Mouse (Mus musculus): ENCODE measurements around the gene Pls1.
A peak's percentile ranks its signal among the peaks of the same experiment; 100 is the strongest.

Pls1 gene

GRCm38 (mm10) chr9:95805449-95805848, 39.7 kb downstream of the Pls1 start:
- no peak for DNase-seq (ENCODE audit: low read depth in 2 of 2, low spot score in 2 of 2)

- no peak for DNase-seq (ENCODE audit: low read depth in 2 of 2, low spot score in 2 of 2)
Measured at GRCm38 (mm10) chr9:95803783-95804182, 41.3 kb downstream of the Pls1 start.

DNA sequence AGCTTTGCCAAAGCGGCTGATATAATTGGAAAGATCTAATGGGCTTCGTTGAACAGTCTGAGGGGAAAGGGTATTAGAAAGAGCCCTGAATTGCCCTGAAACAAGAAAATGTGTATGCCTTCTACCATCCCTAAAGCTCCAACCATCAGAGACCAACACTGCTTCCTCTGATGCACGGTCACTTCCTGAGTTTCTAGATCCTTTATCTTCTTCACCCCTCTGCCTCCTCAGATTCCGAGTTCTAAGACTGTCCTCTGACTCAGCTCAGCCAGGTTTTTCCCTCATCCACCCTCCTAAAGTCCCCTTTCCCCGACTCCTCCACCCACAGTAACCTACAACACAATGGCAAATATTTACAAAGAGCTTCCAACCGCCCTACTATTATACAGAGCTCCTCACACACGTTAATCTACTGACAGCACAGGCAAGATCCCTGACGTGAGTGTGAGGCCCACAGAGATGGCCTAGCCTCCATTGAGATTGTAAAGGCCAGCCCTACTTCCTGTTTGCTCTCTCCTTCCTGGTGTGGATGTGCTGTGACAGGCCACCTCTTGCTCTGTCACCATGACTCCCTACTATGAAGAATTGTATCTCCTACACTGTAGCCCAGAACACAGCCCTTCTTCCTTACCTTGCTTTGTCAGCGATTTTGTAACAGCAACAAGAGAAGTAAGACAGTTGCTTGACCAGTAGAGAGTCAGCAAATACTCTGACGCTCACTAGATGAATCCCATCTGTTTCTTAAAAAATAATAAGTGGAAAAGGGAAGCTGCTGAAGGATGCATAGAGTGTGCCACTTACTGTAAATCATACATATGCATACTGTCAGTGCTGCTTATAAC, 43.3 kb downstream of the Pls1 start:
- no peak for DNase-seq (ENCODE audit: low read depth in 2 of 2, low spot score in 2 of 2)

DNA sequence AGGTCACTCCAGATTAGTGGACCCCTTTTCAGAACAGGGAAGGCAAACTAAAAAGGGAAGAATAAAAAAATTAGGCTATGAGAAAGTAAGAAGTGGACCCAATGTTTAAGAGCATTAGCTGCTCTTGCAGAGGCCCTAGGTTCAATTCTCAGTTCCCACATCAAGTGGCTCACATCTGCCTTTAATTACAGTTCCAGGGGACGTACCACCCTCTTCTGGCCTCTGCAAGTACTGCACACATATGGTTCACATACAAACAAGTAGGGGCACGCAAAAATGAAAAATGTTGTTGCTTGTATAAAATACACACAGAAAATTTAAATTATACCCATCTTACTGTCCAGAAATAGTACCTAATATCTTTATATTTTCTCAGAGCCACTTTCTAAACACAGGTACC, 48.8 kb downstream of the Pls1 start:
- DNase-seq (ENCODE audit: low read depth in 2 of 2, low spot score in 2 of 2) = no peak

- DNase-seq (ENCODE audit: low read depth in 2 of 2, low spot score in 2 of 2) = no peak
Measured at GRCm38 (mm10) chr9:95795844-95796243, 49.3 kb downstream of the Pls1 start.

GRCm38 (mm10) chr9:95795077-95795784, 49.9 kb downstream of the Pls1 start:
- DNase-seq (ENCODE audit: low read depth in 2 of 2, low spot score in 2 of 2) = no peak

DNA sequence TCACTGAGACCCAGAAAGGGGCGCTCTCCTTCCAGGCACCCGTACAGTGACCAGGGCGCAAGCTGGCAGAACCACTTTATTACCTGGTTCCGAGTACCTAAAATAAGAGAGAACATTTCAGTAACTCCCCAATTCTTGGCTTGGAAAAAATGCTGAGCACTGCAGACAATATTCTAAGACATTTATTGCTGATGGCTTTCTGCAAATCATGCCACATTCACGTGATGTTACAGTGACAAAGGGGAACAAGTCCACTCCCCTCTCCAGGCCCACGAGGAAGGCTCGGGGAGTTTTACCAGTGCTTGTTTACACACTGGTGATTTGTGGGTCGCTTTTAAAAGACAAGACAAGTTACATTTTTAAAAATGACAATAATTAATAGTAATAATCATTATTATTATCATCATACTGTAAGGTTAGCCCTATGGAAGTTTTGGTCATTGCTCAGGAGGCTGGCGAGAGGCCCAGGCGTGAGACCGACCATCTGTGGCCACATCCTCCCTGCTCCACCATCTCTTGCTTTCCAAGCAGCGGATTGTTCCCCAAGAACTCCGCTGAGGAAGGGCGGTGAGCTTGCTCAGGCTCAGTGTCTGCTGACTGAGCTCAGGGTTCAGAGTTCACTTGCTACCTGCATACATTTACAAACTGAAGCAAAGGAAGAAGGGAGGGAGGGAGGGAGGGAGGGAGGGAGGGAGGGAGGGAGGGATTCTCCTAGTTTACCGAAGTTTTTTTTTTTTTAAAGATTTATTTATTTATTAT, 50.9 kb downstream of the Pls1 start:
- DNase-seq (ENCODE audit: low read depth in 2 of 2, low spot score in 2 of 2) = no peak

- DNase-seq (ENCODE audit: low read depth in 2 of 2, low spot score in 2 of 2) = no peak
Measured at GRCm38 (mm10) chr9:95784888-95785511, 60.1 kb downstream of the Pls1 start.

GRCm38 (mm10) chr9:95783646-95784293, 61.3 kb downstream of the Pls1 start:
- no peak for DNase-seq (ENCODE audit: low read depth in 2 of 2, low spot score in 2 of 2)

DNA sequence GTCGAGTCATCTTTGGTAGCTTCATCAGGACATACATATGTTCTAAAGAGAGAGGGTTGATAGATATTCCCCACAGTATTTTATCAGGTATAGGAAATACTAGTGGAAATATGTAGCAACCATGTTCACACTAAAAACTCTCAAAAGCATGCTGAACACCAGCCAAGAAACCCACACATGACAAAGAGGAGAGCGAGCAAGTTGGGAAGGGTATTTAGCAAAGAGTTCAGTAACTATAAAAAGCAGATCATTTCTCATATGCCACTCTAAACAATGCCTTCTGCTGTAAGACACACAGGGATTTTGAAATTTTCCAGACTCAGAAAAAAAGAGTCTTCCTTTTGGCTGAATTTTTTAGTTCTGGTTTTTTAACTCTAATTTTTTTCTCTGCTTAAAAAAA, 73.4 kb downstream of the Pls1 start:
- no peak for DNase-seq (ENCODE audit: low read depth in 2 of 2, low spot score in 2 of 2)

DNA sequence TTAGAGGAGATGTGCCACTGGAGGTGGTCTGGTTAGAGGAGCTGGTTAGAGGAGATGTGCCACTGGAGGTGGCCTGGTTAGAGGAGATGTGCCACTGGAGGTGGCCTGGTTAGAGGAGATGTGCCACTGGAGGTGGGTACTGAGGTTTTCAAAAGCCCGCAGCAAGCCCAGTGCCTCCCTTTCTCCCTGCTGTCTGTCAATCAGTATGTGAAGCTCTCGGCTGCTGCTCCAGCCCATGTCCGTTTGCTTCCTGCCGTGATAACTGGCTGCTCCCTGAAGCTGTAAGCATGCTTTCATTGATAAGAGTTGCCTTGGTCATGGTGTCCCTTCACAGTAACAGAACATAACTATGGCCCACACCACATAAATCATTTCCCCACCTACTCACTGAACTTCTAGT, 81.9 kb downstream of the Pls1 start:
- DNase-seq (ENCODE audit: low read depth in 2 of 2, low spot score in 2 of 2) = no peak

DNA sequence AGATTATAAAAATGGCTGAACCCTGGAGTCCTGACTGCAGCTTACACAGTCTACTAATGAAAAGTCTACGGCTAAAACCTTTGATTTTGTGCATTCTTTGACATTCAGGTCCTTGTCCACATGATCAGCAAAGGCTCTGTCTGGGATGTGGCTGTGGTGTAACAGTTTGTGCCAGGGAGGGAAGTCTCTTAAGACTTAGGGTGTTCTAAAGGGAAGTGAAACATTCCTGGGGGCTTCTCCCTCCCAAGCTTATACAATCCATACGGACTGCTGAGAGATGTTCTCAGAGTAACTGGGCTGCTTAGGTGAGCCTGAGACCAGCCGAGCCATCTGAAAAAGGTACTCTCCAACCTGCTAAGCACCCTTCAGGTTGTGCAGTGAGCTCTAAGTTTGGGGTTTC, 82.9 kb downstream of the Pls1 start:
- no peak for DNase-seq (ENCODE audit: low read depth in 2 of 2, low spot score in 2 of 2)

GRCm38 (mm10) chr9:95761381-95761780, 83.7 kb downstream of the Pls1 start:
- DNase-seq (ENCODE audit: low read depth in 2 of 2, low spot score in 2 of 2) = no peak

GRCm38 (mm10) chr9:95750746-95751145, 94.4 kb downstream of the Pls1 start:
- no peak for DNase-seq (ENCODE audit: low read depth in 2 of 2, low spot score in 2 of 2)

DNA sequence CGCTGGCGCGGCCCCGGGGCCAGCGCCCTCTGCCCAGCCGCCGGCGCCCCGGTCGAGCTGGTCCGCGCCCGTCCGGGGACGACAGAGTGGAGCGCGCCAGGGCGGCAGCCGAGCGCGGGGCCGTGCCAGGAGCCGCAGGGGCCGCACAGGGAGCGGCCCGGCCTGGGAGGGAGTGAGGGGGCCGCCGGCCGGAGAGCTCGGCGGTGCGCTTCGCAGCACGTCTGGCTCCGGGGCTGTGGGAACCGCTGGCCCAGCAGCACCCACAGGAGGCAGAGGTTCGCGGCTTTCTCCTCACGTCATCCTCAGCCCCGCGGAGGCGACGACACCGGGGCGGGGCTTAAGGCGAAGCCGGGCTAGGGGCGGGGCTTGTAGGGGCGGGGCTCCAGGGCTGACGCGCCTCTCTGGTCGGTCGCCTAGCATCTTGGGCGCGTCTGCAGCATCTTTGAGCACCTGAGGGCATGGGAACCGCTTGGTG, 95.0 kb downstream of the Pls1 start, which contains the start of gene Trpc1:
Gene Trpc1 (minus strand): TSS at position 339 of the 475 bp plus-strand sequence.
- peak; percentile 15 to 18 for DNase-seq (ENCODE audit: low read depth in 2 of 2, low spot score in 2 of 2)

DNA sequence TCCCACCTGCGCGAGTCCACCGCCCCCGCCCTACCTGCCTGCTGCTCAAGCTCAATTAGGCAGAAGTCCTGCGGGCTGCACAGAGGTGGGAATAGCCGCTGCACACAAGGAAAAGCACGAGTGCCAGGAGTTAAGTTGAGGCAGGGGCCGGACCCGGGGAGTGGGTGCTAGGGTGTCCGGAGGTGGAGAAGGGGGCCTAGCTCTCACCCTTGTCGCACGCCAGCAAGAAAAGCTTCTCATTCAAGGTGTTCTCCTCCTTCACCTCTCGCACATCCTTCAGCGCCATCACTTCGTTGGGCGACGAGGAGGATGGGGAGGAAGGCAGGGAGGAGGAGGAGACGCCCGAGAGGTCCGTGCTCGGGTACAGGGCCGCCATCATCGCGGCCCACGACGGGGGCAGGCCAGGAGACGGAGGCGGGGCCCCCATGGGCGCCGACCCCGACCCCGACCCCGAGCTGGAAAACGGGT, 95.6 kb downstream of the Pls1 start:
- DNase-seq (ENCODE audit: low read depth in 2 of 2, low spot score in 2 of 2) = no peak

DNA sequence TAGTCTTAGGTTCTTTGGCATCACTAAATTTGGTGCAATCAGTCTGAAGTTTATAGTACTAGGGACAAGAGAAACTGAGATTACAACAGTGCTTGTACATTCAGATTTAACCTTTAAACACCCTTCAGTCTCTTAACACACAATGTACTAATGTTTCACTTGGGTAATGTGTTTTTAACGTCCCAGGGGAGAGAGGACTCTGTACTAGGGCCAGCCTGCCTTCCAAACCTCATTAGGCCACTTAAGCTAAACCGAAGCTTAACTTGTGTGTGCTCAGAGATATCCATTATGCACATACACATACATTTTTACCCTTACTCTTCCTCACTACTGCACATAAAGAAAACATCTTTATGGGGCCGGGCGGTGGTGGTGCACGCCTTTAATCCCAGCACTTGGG, 97.8 kb downstream of the Pls1 start:
- no peak for DNase-seq (ENCODE audit: low read depth in 2 of 2, low spot score in 2 of 2)

DNA sequence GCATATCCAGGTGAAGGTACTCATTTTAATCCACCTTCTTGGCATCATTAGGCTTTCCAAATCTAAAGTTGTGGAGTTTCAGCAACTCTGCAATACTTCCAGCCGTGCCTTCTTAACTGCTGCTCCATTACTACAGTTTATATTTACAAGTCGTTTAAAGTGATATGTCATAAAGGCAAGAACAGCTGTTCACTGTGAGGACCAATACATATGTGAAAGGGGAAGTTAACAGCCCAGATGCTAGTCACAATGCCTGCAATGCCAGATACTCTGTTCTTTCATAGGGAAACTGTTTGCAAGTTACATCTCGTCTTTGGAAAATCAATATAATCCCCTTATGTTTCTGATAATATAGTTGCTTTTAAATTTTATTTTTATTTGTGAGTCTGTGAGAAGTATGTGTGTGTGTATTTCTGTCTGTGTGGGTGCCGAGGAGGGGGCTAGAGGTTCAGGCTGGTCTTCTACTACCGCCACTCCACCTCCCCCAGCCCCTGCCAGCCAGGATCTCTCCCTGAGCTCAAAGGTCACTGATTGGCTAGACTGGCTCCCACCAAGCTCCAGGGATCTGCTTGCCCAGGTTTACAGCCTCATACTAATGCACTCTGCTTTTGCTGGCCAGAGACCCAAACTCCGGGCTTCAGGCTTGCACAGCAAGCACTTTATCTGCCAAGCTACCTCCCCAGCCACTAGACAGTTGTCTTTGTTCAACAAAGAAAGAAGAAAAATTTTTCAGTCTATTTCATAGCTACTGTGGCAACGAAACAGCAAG, 100.1 kb downstream of the Pls1 start:
- DNase-seq (ENCODE audit: low read depth in 2 of 2, low spot score in 2 of 2) = no peak

- DNase-seq (ENCODE audit: low read depth in 2 of 2, low spot score in 2 of 2) = no peak
Measured at GRCm38 (mm10) chr9:95736238-95736637, 108.9 kb downstream of the Pls1 start.

- no peak for DNase-seq (ENCODE audit: low read depth in 2 of 2, low spot score in 2 of 2)
Measured at GRCm38 (mm10) chr9:95712574-95712973, 132.5 kb downstream of the Pls1 start.
